Mouse (Mus musculus): ENCODE data around the gene Lamb3. TPM values are rescaled to one million over a fixed set of nuclear protein-coding genes. Genes with fewer than 3 reads are reported as not detected.

Gene Lamb3
- total RNA-seq, 4 experiments from 2014 or later: 10.7 to 16.0 (median 11.5) TPM

- no peak for DNase-seq (ENCODE audit: low spot score)
Observed at GRCm38 (mm10) chr1:193310519-193311085, 103.1 kb downstream of the Lamb3 start.

GRCm38 (mm10) chr1:193311596-193311995, 104.1 kb downstream of the Lamb3 start:
- DNase-seq (ENCODE audit: low spot score): no peak

- peak; percentile 94 for DNase-seq (ENCODE audit: low spot score)
Observed at GRCm38 (mm10) chr1:193315705-193316357, 108.3 kb downstream of the Lamb3 start.

GRCm38 (mm10) chr1:193316358-193316750, 108.9 kb downstream of the Lamb3 start:
- no peak for DNase-seq (ENCODE audit: low spot score)

GRCm38 (mm10) chr1:193317159-193317559, 109.7 kb downstream of the Lamb3 start:
- peak; percentile 85 for DNase-seq (ENCODE audit: low spot score)

GRCm38 (mm10) chr1:193319721-193320120, 112.2 kb downstream of the Lamb3 start:
- DNase-seq (ENCODE audit: low spot score): no peak

- DNase-seq (ENCODE audit: low spot score): no peak
Observed at GRCm38 (mm10) chr1:193320398-193320797, 112.9 kb downstream of the Lamb3 start.

- no peak for DNase-seq (ENCODE audit: low spot score)
Observed at GRCm38 (mm10) chr1:193323686-193324085, 116.2 kb downstream of the Lamb3 start.

GRCm38 (mm10) chr1:193324224-193324623, 116.7 kb downstream of the Lamb3 start:
- no peak for DNase-seq (ENCODE audit: low spot score)

GRCm38 (mm10) chr1:193325891-193326290, 118.4 kb downstream of the Lamb3 start:
- no peak for DNase-seq (ENCODE audit: low spot score)

- no peak for DNase-seq (ENCODE audit: low spot score)
Observed at GRCm38 (mm10) chr1:193326456-193327145, 119.1 kb downstream of the Lamb3 start.

GRCm38 (mm10) chr1:193327216-193327615, 119.7 kb downstream of the Lamb3 start:
- no peak for DNase-seq (ENCODE audit: low spot score)

GRCm38 (mm10) chr1:193327686-193328085, 120.2 kb downstream of the Lamb3 start:
- no peak for DNase-seq (ENCODE audit: low spot score)

- no peak for DNase-seq (ENCODE audit: low spot score)
Observed at GRCm38 (mm10) chr1:193329557-193329956, 122.1 kb downstream of the Lamb3 start.

- peak; percentile 60 for DNase-seq (ENCODE audit: low spot score)
Observed at GRCm38 (mm10) chr1:193330172-193330571, 122.7 kb downstream of the Lamb3 start.

GRCm38 (mm10) chr1:193330626-193331025, 123.1 kb downstream of the Lamb3 start:
- no peak for DNase-seq (ENCODE audit: low spot score)

- no peak for DNase-seq (ENCODE audit: low spot score)
Observed at GRCm38 (mm10) chr1:193332018-193332417, 124.5 kb downstream of the Lamb3 start.

GRCm38 (mm10) chr1:193332671-193333070, 125.2 kb downstream of the Lamb3 start:
- DNase-seq (ENCODE audit: low spot score): no peak

- no peak for DNase-seq (ENCODE audit: low spot score)
Observed at GRCm38 (mm10) chr1:193333776-193334175, 126.3 kb downstream of the Lamb3 start.

GRCm38 (mm10) chr1:193334546-193334945, 127.0 kb downstream of the Lamb3 start:
- DNase-seq (ENCODE audit: low spot score): no peak

- peak; percentile 67 for DNase-seq (ENCODE audit: low spot score)
Observed at GRCm38 (mm10) chr1:193336122-193337017, 128.9 kb downstream of the Lamb3 start.

- DNase-seq (ENCODE audit: low spot score): no peak
Observed at GRCm38 (mm10) chr1:193337018-193337321, 129.5 kb downstream of the Lamb3 start.

Data from heart, adult 8-10 months (tissue).